Mouse (Mus musculus) spleen, postnatal 10 days (tissue): ENCODE measurements around the gene Klhdc7b.
A peak's percentile ranks its signal among the peaks of the same experiment; 100 is the strongest.
"Not testable (repeated sequence)": the region's sequence is repeated elsewhere in the genome, so short reads cannot be mapped to it uniquely, and the experiment has no call there.

Source experiments
- DNase-seq, 2 experiments: peaks; one replicate each; pipeline ENCODE4 v3.0.0; 2021 to 2022; ENCODE audit warnings: low spot score in 2 of 2

The Klhdc7b gene

GRCm38 (mm10) chr15:89428136-89428790 lies 43.5 kb downstream of the Klhdc7b start:
- no peak for DNase-seq

DNA sequence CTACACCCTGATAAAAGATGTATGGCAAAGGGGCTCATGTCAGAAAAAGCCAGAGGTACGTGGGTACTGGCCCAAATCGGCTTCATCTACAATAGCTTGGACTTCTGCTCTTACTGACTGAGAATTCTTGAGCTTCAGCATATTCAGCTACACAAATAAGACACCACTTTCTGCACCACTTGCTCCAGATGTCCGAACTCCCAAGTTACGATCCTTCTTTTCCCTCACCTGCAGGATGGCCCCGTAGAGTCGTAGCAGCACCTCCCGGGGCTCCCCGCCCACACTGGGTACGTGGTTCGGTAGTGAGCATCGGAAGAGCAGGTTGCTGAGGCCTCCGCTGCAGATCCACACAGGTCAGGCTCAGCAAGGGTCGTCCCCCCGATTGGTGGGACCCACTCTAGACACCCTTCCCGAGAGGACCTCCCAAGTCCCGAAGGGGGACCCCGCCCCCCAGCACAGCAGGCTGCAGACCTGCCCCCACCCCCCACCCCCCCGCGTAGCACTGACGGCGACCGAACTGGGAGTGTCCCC lies 44.2 kb downstream of the Klhdc7b start:
- DNase-seq: no peak

DNA sequence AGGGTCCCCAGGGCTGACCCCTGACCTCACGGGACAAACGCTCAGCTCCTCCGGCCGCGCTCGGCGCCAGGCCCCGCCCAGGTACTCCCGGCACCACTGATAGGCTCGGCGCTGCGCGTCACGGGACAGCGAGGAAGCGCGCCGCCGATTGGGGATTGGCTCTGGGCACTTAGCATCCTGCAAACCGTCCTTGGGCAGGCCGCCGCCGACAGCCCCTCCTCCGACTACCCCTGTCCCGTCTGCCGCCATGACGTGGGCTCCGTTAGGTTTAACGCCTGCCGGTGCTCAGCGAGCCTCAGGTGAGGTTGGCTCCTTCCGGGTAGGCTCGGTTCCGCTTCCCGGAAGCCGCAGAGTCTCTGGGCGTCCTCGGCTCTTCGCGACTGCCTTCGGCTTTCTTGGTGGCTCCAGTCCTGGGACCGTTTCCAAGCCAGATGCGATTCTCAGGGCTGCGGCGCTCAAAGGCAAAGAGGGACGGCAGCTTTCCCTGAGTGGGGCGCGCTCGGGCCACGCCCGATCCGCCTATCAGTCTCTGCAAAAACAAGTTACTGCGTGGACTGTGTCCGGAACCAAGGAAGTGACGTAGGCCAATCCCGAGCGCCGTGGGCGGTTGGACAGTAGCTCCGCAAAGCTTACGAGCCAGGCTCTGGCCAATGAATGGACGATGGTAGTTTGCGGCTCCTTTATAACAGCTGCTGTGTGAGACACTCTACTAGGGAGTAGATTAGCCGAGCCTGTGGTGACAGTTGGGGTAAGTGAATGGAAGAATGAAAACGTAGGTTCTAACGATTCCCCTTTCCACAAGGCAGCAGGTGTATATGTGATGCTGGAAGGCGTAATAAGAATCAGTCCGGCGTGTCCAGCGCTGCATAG lies 44.9 kb downstream of the Klhdc7b start, which contains the start of the genes C730034F03Rik, Gm44502 and Chkb:
TSS of gene C730034F03Rik (plus strand) at position 238 of the 870 bp plus-strand sequence.
TSS of gene Gm44502 (minus strand) at position 345 of the 870 bp plus-strand sequence.
TSS of gene Chkb (minus strand) at position 557 of the 870 bp plus-strand sequence.
- peak; percentile 86 to 94 for DNase-seq

DNA sequence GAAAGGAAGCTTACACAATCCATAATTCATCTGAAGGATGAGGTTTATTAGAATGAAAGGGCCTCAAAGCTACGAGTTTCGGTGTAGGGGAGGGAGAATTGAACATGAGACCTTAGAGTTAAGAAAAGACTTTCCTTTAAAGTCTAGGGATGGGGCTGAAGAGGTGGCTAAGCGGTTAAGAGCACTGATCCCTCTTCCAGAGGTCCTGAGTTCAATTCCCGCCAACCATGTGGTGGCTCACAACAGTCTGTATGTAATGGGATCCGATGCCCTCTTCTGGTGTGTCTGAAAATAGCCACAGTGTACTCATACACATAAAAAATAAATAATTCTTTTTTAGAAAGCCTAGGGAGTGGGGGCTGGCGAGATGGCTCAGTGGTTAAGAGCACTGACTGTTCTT lies 45.6 kb downstream of the Klhdc7b start:
- peak; percentile 28 to 33 for DNase-seq

- not testable (repeated sequence) for DNase-seq
Observed at GRCm38 (mm10) chr15:89430771-89431170, 46.1 kb downstream of the Klhdc7b start.

DNA sequence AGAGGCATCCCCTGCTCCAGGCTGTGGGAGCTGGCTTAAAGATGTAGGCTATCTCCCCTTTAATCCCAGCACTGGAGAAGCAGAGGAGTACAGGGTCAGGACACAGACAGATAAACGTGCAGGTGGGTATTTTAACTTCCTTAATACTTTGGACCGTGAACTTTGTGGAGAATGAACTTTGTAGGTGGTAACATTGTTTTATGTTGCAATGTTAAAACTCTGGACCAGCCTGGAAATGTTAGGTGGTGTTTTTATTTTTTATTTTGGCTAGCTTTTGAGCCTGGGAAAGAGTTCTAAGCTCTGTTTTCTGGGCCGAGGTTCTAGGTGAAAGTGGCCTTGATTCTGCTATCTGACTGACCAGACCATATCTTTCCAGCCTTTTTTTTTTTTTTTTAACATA lies 46.6 kb downstream of the Klhdc7b start:
- DNase-seq: no peak

- DNase-seq: no peak
Observed at GRCm38 (mm10) chr15:89431806-89432205, 47.1 kb downstream of the Klhdc7b start.

DNA sequence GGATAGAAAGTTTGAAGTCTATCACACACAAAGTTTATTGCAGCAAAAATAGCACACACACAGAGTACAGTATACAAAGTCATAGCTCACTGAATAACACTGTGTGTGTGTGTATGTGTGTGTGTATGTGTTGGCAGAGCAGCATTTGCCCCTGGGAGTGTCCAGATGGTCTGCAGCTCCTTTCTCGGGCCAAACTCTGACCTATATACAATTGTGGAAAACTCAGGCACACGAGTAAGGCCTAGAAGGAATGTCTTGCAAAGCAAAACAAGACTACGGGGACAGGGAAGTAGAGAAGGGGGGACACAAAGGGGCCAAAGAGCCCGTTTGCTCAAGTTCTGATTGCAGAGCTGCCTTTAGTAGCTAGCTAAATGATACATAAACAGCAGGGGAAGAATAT lies 48.2 kb downstream of the Klhdc7b start:
- no peak for DNase-seq

DNA sequence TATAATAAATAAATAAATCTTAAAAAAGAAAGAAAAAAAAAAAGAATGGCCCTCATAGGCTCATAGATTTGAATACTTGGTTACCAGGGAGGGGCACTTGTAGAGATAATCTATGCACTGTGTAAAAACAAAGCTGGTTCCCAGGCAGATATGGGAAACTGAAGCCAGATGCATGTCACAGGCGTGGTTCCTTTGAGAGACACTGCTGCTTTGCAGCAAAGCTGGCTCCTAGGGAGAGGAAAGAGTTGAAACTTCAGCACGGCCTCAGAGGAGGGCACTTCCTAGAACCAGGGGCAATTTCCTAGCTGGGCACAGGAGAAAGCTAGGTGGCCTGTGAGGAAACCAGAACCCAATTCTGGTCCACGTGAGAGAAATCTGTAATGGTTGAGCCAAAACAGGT lies 49.4 kb downstream of the Klhdc7b start:
- no peak for DNase-seq

- no peak for DNase-seq
Observed at GRCm38 (mm10) chr15:89435878-89436277, 51.2 kb downstream of the Klhdc7b start.
